Mouse (Mus musculus) liver, adult 2 months (tissue): Measurements from ENCODE around the gene Eng. TPM values are rescaled to one million over a fixed set of nuclear protein-coding genes. Genes with fewer than 3 reads are reported as not detected.
A peak's percentile ranks its signal among the peaks of the same experiment; 100 is the strongest.

Experiments
- DNase-seq: peaks from one replicate; pipeline ENCODE4 v3.0.0-alpha.2; 2011; ENCODE audit warnings: low read depth, low spot score; ENCODE audit errors: extremely low read depth
- H3K27ac ChIP-seq: fragments of 200-500 bp; replicated peaks from 2 replicates; pipeline ENCODE4 v1.5.1; 2012; ENCODE audit warnings: low read depth, mild to moderate bottlenecking, control low read depth, inconsistent platforms, low read length; ENCODE audit not compliant: insufficient read depth
- H3K27me3 ChIP-seq: fragments of 200-500 bp; 2 replicates; pipeline ENCODE4 v1.6.1; 2012; ENCODE audit warnings: mild to moderate bottlenecking, moderate library complexity, low read length, inconsistent platforms; ENCODE audit not compliant: control insufficient read depth, insufficient read depth
- H3K36me3 ChIP-seq: fragments of 200-500 bp; 2 replicates; pipeline ENCODE4 v1.6.1; 2012; ENCODE audit warnings: low read length, inconsistent platforms; ENCODE audit not compliant: control insufficient read depth, insufficient read depth
- H3K4me1 ChIP-seq: fragments of 200-500 bp; 2 replicates; pipeline ENCODE4 v1.6.1; 2011; ENCODE audit warnings: low read length; ENCODE audit not compliant: control insufficient read depth, insufficient read depth
- H3K4me3 ChIP-seq: fragments of 200-500 bp; 2 replicates; pipeline ENCODE4 v1.5.1; 2011; ENCODE audit warnings: low read depth, mild to moderate bottlenecking, control low read depth, low read length, moderate library complexity; ENCODE audit not compliant: insufficient read depth
- H3K79me2 ChIP-seq: fragments of 200-500 bp; 2 replicates; pipeline ENCODE4 v1.6.1; 2012; ENCODE audit warnings: inconsistent platforms, mild to moderate bottlenecking, low read length, moderate library complexity; ENCODE audit not compliant: control insufficient read depth, insufficient read depth
- H3K9ac ChIP-seq: fragments of 200-500 bp; 2 replicates; pipeline ENCODE4 v1.6.1; 2012; ENCODE audit warnings: low read depth, mild to moderate bottlenecking, control low read depth, inconsistent platforms, low read length
- CTCF ChIP-seq: fragments of 200-500 bp; IDR thresholded peaks from 2 replicates; pipeline ENCODE4 v1.5.1; 2011; ENCODE audit warnings: low read depth, low read length, control low read depth
- POLR2A ChIP-seq: fragments of 200-500 bp; IDR thresholded peaks from 2 replicates; pipeline ENCODE4 v1.6.1; 2011; ENCODE audit warnings: low read length, control low read depth; ENCODE audit not compliant: insufficient read depth; ENCODE audit errors: extremely low read depth
- WGBS: fragments of 180-500 bp; shearing (Covaris S2); methylation state at CpG from one replicate; pipeline ENCODE4 v1.1.7; 2018; 5-methylcytosine and 5-hydroxymethylcytosine counted together
- polyA plus RNA-seq: library from polyadenylated mRNA; depleted of rRNA; stranded (reverse); fragments of >200 nt; gene quantifications from 2 replicates; pipeline ENCODE4 v1.2.3, GENCODE M21; 2012
- total RNA-seq: library from RNA; depleted of rRNA; stranded (reverse); fragments of >200 nt; gene quantifications from 2 replicates; pipeline ENCODE4 v1.2.3, GENCODE M21; 2014

The Eng gene
- total and polyA plus RNA-seq, 2 experiments, result 14.2 to 70.8 TPM

DNA sequence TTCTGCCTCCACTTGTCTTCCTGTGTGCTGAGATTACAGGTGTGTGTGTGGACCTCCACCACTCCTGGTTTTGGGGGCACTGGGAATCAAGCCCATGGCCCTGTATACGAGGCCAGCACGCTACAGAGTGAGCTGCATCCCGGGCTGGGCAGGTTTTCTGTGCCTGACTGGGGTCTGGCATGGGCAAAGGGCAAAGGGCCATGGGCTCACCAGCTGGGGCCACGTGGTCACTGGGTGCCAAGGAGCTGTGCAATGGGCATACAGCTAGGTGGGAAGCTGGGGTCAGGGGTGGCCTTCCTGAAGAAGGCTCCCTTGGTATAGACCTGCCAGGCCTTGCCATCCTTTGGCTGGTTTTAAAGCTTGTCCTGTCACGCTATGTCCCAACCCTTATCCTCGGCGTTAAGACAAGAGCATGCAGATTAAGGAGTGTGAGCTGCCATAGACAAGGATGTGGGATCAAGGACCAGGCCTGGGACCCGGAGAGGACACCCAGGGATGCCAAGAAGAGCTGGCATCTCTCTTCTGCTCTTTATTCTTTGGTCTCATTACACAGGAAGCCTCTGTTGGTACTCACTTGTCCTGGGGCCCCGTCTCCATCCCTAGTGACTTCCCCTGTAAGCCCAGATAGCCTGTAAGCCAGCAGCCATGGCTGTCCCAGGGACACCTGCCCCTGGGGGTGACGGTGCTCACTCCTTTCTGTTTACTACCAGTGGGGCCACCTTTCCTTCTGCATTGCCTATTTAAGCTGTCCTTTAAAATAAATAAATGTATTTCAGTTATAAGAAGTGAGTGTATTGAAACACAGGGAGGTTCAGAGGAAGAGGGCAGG lies 11.9 kb upstream of the Eng start:
- WGBS, result 79% methylated on average over 10 of the region's 10 CpGs
- Histone ChIP-seq H3K27me3 (no peaks in the 10 kb centered on the region), H3K9ac (no peak overlapping the region), H3K36me3 (no peaks in the 10 kb centered on the region), H3K4me3 (no peak overlapping the region), H3K4me1 (no peaks in the 10 kb centered on the region; the same call in 1 of the 2 replicates), H3K27ac (peak overlapping the region; percentile 23), H3K79me2 (no peaks in the 10 kb centered on the region)
- no peak for TF ChIP-seq CTCF
- DNase-seq, result no peak

DNA sequence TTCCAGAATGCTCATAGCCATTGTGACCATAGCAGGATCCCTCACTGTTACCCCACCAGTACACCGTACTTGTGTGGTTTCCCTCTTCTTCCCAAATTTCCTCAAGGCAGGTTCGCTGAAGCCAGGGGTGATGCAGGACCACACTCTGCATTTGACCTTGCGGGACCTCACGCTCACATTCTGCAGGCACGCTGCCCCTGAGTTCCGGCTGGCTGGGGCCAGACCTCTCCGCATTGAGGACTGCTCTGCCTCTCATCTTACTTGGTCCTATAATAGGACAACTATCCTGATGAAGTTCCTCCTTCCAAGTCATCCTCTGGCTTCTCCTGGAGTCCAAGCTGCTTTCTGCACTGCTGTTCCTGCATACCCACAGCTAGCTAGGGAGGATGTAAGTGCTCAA lies 9.8 kb upstream of the Eng start:
- no peak for TF ChIP-seq CTCF
- no peak for TF ChIP-seq POLR2A
- Histone ChIP-seq H3K27me3 (no peaks in the 10 kb centered on the region), H3K27ac (no peak overlapping the region), H3K79me2 (no peaks in the 10 kb centered on the region), H3K36me3 (no peaks in the 10 kb centered on the region), H3K4me1 (peaks cover 3% of the 10 kb centered on the region; the same call in 1 of the 2 replicates), H3K4me3 (no peak overlapping the region), H3K9ac (no peak overlapping the region)
- WGBS, result 90% methylated on average over 7 of the region's 7 CpGs
- no peak for DNase-seq

DNA sequence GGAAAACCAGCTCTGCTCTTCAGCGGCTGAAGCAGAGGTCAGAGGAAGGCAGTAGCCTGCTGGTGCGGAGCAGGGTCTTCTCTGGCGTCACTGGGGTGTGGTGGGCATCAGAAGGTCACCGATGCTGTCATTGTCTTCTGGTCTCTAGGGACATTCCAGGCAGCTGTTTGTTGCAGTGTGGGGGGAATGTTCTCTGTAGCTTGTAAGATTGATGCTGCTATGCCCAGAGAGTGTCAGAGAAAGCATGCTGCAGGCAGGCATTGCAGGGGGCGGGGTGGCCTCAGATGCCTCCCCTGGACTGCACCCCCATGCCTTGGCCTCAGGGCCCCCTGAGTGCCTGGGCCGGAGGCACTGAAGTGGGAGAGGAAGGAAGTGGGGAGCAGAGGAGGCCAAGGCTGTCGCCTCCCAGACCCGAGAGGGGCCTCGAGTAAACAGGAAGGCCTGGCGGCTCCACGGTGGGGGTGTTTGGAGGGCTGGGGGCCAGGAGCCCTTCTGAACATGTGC lies 8.6 kb upstream of the Eng start:
- no peak overlapping the region for H3K9ac ChIP-seq
- WGBS, result 44% methylated on average over 11 of the region's 11 CpGs
- peak overlapping the region; percentile 1; the same call in 1 of the 2 replicates for H3K27ac ChIP-seq
- DNase-seq, result peak; percentile 21
- no peaks in the 10 kb centered on the region for H3K79me2 ChIP-seq
- no peak overlapping the region for H3K4me3 ChIP-seq
- TF ChIP-seq CTCF, result no peak
- no peak for TF ChIP-seq POLR2A
- peaks cover 3% of the 10 kb centered on the region; the same call in 1 of the 2 replicates for H3K4me1 ChIP-seq
- H3K36me3 ChIP-seq, result no peaks in the 10 kb centered on the region
- H3K27me3 ChIP-seq, result no peaks in the 10 kb centered on the region

DNA sequence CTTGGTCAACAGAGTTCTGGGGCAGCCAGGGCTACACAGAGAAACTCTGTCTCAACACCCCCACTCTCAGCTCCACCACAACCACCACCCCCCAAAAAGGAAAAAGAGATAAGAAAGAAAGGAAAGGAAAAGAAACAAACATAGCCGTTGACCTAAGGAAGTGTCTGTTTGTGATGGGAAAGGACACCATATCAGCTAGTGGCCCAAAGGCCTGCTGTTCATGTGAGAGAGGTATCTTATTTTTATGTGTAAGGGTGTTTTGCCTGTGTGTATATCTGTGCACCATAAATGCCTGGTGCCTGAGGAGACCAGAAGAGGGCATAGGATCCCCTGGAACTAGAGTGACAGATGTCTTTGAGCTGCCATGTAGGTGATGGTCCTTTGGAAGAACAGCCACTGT lies 6.8 kb upstream of the Eng start:
- H3K27ac ChIP-seq, result peak overlapping the region; percentile 70; the same call in 1 of the 2 replicates
- no peak overlapping the region for H3K4me3 ChIP-seq
- H3K79me2 ChIP-seq, result no peaks in the 10 kb centered on the region
- H3K9ac ChIP-seq, result no peak overlapping the region
- H3K4me1 ChIP-seq, result peaks cover 6% of the 10 kb centered on the region
- no peaks in the 10 kb centered on the region for H3K27me3 ChIP-seq
- DNase-seq, result no peak
- 75% methylated on average over 1 of the region's 1 CpGs for WGBS
- H3K36me3 ChIP-seq, result no peaks in the 10 kb centered on the region
- TF ChIP-seq CTCF (no peak), POLR2A (no peak)

DNA sequence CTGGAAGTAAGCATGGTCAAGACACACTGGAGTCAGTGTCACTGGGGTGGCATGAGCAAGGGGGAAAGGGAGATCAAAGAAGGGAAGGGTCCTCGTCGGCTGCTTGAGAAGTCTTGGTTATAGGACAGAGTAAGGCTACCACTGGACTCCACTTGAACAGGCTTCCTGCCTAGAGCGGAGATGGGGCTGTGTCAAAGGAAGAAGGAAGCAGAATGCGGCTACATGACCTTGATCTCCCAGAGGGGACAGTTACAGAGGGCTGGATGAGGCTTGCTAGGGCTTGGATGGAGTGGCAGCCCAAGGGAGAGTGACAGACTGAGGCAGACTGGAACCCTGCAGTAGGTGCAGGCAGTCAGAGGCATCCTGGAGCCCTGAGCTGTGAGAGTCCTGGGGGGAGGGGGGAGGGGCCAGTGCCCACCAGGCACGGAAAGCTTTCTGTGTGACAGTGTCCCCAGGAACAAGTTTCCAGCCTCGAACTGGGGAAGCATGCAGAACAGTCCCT lies 5.8 kb upstream of the Eng start:
- no peak for DNase-seq
- no peak for TF ChIP-seq POLR2A
- no peak for TF ChIP-seq CTCF
- no peaks in the 10 kb centered on the region for H3K27me3 ChIP-seq
- H3K4me1 ChIP-seq, result peaks cover 6% of the 10 kb centered on the region
- 67% methylated on average over 6 of the region's 6 CpGs for WGBS
- H3K9ac ChIP-seq, result no peak overlapping the region
- H3K79me2 ChIP-seq, result no peaks in the 10 kb centered on the region
- peak overlapping the region; percentile 27; the same call in 1 of the 2 replicates for H3K27ac ChIP-seq
- H3K4me3 ChIP-seq, result no peak overlapping the region
- no peaks in the 10 kb centered on the region for H3K36me3 ChIP-seq

DNA sequence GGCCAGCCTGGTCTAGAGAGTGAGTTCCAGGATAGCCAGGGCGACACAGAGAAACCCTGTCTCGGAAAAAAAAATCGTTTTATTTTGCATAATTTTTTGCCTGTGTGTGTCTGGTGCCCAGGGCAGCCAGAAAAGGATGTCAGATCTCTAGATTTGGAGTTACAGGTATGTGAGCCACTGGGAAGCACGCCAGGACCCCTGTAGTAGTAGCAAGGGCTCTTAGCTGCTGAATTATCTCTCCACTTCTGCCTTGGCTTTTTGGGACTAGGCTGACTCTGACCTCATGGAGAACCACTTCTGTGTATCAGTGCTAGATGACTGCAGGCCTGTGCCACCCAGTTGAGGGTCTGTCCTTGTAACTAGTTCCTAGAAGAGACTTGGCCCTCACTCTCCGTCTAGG lies 4.6 kb upstream of the Eng start:
- no peak for DNase-seq
- Histone ChIP-seq H3K36me3 (no peaks in the 10 kb centered on the region), H3K4me3 (no peak overlapping the region), H3K9ac (no peak overlapping the region), H3K27me3 (no peaks in the 10 kb centered on the region), H3K79me2 (no peaks in the 10 kb centered on the region), H3K27ac (no peak overlapping the region), H3K4me1 (peaks cover 6% of the 10 kb centered on the region)
- 83% methylated on average over 5 of the region's 5 CpGs for WGBS
- TF ChIP-seq POLR2A, result no peak
